Mouse (Mus musculus) gastrocnemius, adult 18-20 months (tissue): Measurements from ENCODE around the gene Adm2. TPM values are rescaled to one million over a fixed set of nuclear protein-coding genes. Genes with fewer than 3 reads are reported as not detected.

ENCODE experiments used
- DNase-seq: peaks from one replicate; pipeline ENCODE4 v3.0.0; 2021; ENCODE audit warnings: low spot score
- total RNA-seq, 2 experiments: library from RNA; stranded (reverse); gene quantifications; 2 replicates each; pipeline ENCODE4 v1.2.3; 2021

The Adm2 gene
- total RNA-seq, 2 experiments from 2014 or later: not detected

- no peak for DNase-seq
Measured at GRCm38 (mm10) chr15:89309962-89310498, 12.5 kb upstream of the Adm2 start.

- DNase-seq: no peak
Measured at GRCm38 (mm10) chr15:89313359-89313758, 9.2 kb upstream of the Adm2 start.

- no peak for DNase-seq
Measured at GRCm38 (mm10) chr15:89314107-89314506, 8.4 kb upstream of the Adm2 start.

GRCm38 (mm10) chr15:89314511-89315189 lies 7.9 kb upstream of the Adm2 start:
- no peak for DNase-seq

- DNase-seq: peak; percentile 99
Measured at GRCm38 (mm10) chr15:89315190-89315731, 7.3 kb upstream of the Adm2 start, which contains the start of gene Sbf1. TSS of gene Sbf1 (minus strand) at chr15:89315311.

- DNase-seq: no peak
Measured at GRCm38 (mm10) chr15:89316146-89316545, 6.4 kb upstream of the Adm2 start.

GRCm38 (mm10) chr15:89321264-89321663 lies 1.3 kb upstream of the Adm2 start:
- no peak for DNase-seq

- no peak for DNase-seq
Measured at GRCm38 (mm10) chr15:89323656-89324055, 1.1 kb downstream of the Adm2 start.

- no peak for DNase-seq
Measured at GRCm38 (mm10) chr15:89326441-89326840, 3.9 kb downstream of the Adm2 start.

- DNase-seq: no peak
Measured at GRCm38 (mm10) chr15:89334271-89334670, 11.8 kb downstream of the Adm2 start, which contains the start of gene Miox. TSS of gene Miox (plus strand) at chr15:89334398.

- no peak for DNase-seq
Measured at GRCm38 (mm10) chr15:89334774-89335537, 12.4 kb downstream of the Adm2 start.

- DNase-seq: no peak
Measured at GRCm38 (mm10) chr15:89336422-89336821, 13.9 kb downstream of the Adm2 start.

- DNase-seq: no peak
Measured at GRCm38 (mm10) chr15:89339696-89340095, 17.2 kb downstream of the Adm2 start.

- no peak for DNase-seq
Measured at GRCm38 (mm10) chr15:89340136-89340535, 17.6 kb downstream of the Adm2 start.

- DNase-seq: no peak
Measured at GRCm38 (mm10) chr15:89341678-89342077, 19.2 kb downstream of the Adm2 start.

GRCm38 (mm10) chr15:89343325-89343724 lies 20.8 kb downstream of the Adm2 start:
- no peak for DNase-seq

- no peak for DNase-seq
Measured at GRCm38 (mm10) chr15:89350447-89350846, 27.9 kb downstream of the Adm2 start.

- DNase-seq: no peak
Measured at GRCm38 (mm10) chr15:89351302-89351701, 28.8 kb downstream of the Adm2 start.

- DNase-seq: no peak
Measured at GRCm38 (mm10) chr15:89352054-89352453, 29.5 kb downstream of the Adm2 start.

- no peak for DNase-seq
Measured at GRCm38 (mm10) chr15:89352795-89353194, 30.3 kb downstream of the Adm2 start.

- DNase-seq: no peak
Measured at GRCm38 (mm10) chr15:89353837-89354236, 31.3 kb downstream of the Adm2 start.

GRCm38 (mm10) chr15:89354455-89354854 lies 31.9 kb downstream of the Adm2 start:
- DNase-seq: no peak
